Mouse (Mus musculus) embryonic facial prominence, embryonic 10.5 days (tissue): ENCODE data around the gene Xntrpc. TPM values are rescaled to one million over a fixed set of nuclear protein-coding genes. Genes with fewer than 3 reads are reported as not detected.

Experiments
- DNase-seq: peaks from one replicate; pipeline ENCODE4 v3.0.0-alpha.2; 2017; ENCODE audit warnings: low spot score
- H3K27ac ChIP-seq: fragments of 300-500 bp; sonication (generic); replicated peaks from 2 replicates; pipeline ENCODE4 v1.5.1; 2016; ENCODE audit warnings: mild to moderate bottlenecking
- H3K27me3 ChIP-seq: fragments of 300-500 bp; sonication (generic); replicated peaks from 2 replicates; pipeline ENCODE4 v1.6.1; 2016; ENCODE audit warnings: low read depth, mild to moderate bottlenecking; ENCODE audit not compliant: poor library complexity, severe bottlenecking
- H3K36me3 ChIP-seq: fragments of 300-500 bp; sonication (generic); replicated peaks from 2 replicates; pipeline ENCODE4 v1.6.1; 2016; ENCODE audit warnings: mild to moderate bottlenecking, moderate library complexity
- H3K4me1 ChIP-seq: fragments of 300-500 bp; sonication (generic); 2 replicates; pipeline ENCODE4 v1.6.1; 2016
- H3K4me3 ChIP-seq: fragments of 300-500 bp; sonication (generic); 2 replicates; pipeline ENCODE4 v1.5.1; 2016; ENCODE audit warnings: mild to moderate bottlenecking, moderate library complexity
- H3K9me3 ChIP-seq: fragments of 300-500 bp; sonication (generic); 2 replicates; pipeline ENCODE4 v1.6.1; 2016; ENCODE audit warnings: mild to moderate bottlenecking
- WGBS: fragments of 180-500 bp; shearing (Covaris S2); methylation state at CpG from one replicate; pipeline ENCODE4 v1.1.7; 2016; 5-methylcytosine and 5-hydroxymethylcytosine counted together
- polyA plus RNA-seq: library from polyadenylated mRNA; unstranded; fragments of >200 nt; fragmentation: Nextera tagmentation; extraction: Ambion mirVana; gene quantifications from 2 replicates; pipeline ENCODE4 v1.2.1, GENCODE M21; 2016

Xntrpc gene
- polyA plus RNA-seq, 1 experiment from 2014 or later: 2.5 TPM

- no peak overlapping the region for H3K27ac ChIP-seq
- H3K4me1 ChIP-seq: no peaks in the 10 kb centered on the region
- no peaks in the 10 kb centered on the region for H3K9me3 ChIP-seq
- no peak overlapping the region for H3K4me3 ChIP-seq
- peaks cover 87% of the 10 kb centered on the region for H3K36me3 ChIP-seq
- H3K27me3 ChIP-seq: no peaks in the 10 kb centered on the region
- no peak for DNase-seq
- 84% methylated on average over 4 of the region's 4 CpGs for WGBS
These were observed 21.8 kb downstream of the Xntrpc start for GRCm38 (mm10) chr7:102087336-102087735.

DNA sequence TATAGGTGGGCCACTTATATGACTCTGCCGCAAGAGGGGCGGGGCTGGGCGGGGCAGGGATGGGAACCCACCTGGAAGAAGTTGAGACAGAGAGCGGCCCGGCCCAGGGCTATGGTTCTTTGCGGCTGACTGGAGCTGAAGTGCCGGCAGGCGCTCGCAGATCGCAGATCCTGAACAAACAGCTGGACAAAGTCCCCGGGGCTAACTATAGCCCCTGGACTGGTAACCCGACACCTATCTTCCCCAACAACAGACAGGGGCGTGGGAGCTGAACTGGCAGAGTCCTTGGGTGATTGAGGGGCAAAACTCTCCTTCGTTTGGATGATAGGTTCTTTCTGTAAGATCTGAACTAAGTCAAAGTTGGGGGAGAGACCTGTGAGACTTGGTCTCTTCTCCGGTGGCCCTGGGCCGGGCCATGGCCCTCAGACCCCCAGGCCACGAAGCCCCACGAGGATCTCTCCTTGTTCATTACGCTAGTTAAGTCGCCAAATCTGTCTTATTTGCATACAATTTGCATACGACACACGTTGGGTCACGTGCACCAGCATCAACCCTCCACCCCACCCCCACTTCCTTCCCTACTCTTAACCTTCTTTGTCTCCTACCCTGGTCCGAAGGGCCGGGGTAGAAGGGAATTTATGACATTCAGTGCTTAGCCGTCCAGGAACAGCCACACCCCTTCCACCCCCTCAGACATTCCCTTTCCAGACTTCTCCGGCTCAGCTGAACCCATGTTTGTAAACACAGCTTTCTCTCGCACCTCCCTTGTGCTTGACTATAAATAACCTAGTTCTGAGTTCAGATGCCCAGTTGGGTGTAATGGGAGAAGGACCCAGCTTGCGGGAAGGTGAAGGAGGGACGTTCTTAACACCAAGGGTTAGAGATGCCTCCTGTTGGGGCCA lies 34.5 kb downstream of the Xntrpc start:
- 5% methylated on average over 30 of the region's 30 CpGs for WGBS
- no peaks in the 10 kb centered on the region for H3K9me3 ChIP-seq
- H3K36me3 ChIP-seq: peaks cover 11% of the 10 kb centered on the region
- peak; percentile 72 for DNase-seq
- peak overlapping the region; percentile 71 for H3K27ac ChIP-seq
- H3K27me3 ChIP-seq: peaks cover 9% of the 10 kb centered on the region; the same call in 1 of the 2 replicates
- H3K4me3 ChIP-seq: peak overlapping the region; percentile 52
- H3K4me1 ChIP-seq: peaks cover 38% of the 10 kb centered on the region

- Histone ChIP-seq H3K9me3 (no peaks in the 10 kb centered on the region), H3K27ac (peak overlapping the region; percentile 71; the same call in 1 of the 2 replicates), H3K36me3 (peaks cover 7% of the 10 kb centered on the region; the same call in 1 of the 2 replicates), H3K27me3 (peaks cover 9% of the 10 kb centered on the region; the same call in 1 of the 2 replicates), H3K4me3 (no peak overlapping the region), H3K4me1 (peaks cover 38% of the 10 kb centered on the region)
- DNase-seq: no peak
- 53% methylated on average over 5 of the region's 5 CpGs for WGBS
These were observed 35.4 kb downstream of the Xntrpc start for GRCm38 (mm10) chr7:102100868-102101267.

- Histone ChIP-seq H3K27me3 (peaks cover 14% of the 10 kb centered on the region; the same call in 1 of the 2 replicates), H3K27ac (peak within 1 kb of the TSS; percentile 71; the same call in 1 of the 2 replicates), H3K4me3 (peak within 1 kb of the TSS; percentile 3), H3K36me3 (peaks cover 6% of the 10 kb centered on the region; the same call in 1 of the 2 replicates), H3K9me3 (no peaks in the 10 kb centered on the region), H3K4me1 (peaks cover 38% of the 10 kb centered on the region)
- 36% methylated on average over 5 of the region's 5 CpGs for WGBS
- DNase-seq: no peak
These were observed 36.0 kb downstream of the Xntrpc start, which contains the start of gene Art1 for GRCm38 (mm10) chr7:102101487-102101886. Gene Art1 (plus strand): TSS chr7:102101743.

DNA sequence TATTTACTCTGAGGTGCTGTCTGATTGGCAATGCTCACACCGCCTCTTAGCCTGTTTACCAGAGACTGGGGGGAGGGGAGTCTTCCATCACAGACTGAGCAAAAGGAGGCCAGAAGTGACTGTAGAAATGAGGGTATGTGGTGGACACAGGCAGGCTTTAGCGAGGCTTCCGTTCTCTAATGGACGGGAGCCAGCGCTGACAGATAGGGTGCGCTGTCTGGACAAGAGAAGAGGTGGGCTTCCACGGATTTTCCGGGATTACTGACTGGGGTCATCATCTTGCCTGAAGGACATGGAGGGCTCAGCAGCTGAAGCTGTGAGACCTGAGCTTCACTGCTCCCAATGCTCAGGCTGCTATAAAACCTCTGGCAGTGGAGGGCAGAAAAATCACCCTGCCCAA lies 36.7 kb downstream of the Xntrpc start:
- 43% methylated on average over 8 of the region's 8 CpGs for WGBS
- Histone ChIP-seq H3K27me3 (peaks cover 19% of the 10 kb centered on the region; the same call in 1 of the 2 replicates), H3K4me1 (peaks cover 45% of the 10 kb centered on the region), H3K9me3 (no peaks in the 10 kb centered on the region), H3K27ac (peak overlapping the region; percentile 10; the same call in 1 of the 2 replicates), H3K4me3 (no peak overlapping the region), H3K36me3 (peaks cover 6% of the 10 kb centered on the region; the same call in 1 of the 2 replicates)
- DNase-seq: no peak

- H3K27me3 ChIP-seq: peaks cover 23% of the 10 kb centered on the region
- DNase-seq: no peak
- peaks cover 4% of the 10 kb centered on the region; the same call in 1 of the 2 replicates for H3K36me3 ChIP-seq
- no peak overlapping the region for H3K4me3 ChIP-seq
- H3K9me3 ChIP-seq: no peaks in the 10 kb centered on the region
- WGBS: 41% methylated on average over 6 of the region's 6 CpGs
- peaks cover 46% of the 10 kb centered on the region for H3K4me1 ChIP-seq
- H3K27ac ChIP-seq: peak overlapping the region; percentile 10; the same call in 1 of the 2 replicates
These were observed 37.2 kb downstream of the Xntrpc start for GRCm38 (mm10) chr7:102102696-102103095.

DNA sequence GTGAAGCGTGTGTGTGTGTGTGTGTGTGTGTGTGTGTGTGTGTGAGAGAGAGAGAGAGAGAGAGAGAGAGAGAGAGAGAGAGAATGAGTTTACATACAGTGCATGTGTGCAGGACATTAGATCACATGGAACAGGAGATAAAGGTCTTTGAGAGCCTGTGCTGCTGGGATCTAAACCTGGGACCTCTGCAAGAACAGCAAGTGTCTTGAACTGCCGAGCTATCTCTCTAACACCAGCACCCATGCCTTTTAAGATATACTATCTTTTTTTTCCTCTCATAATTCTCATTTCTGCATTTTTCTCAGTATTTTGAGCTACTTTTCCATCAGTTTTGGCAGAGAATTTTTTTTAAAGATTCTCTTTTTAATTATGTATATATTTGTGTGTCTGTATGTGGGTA lies 38.0 kb downstream of the Xntrpc start:
- 82% methylated on average over 2 of the region's 2 CpGs for WGBS
- Histone ChIP-seq H3K4me3 (no peak overlapping the region), H3K36me3 (no peaks in the 10 kb centered on the region), H3K9me3 (no peaks in the 10 kb centered on the region), H3K27ac (no peak overlapping the region), H3K4me1 (peaks cover 46% of the 10 kb centered on the region), H3K27me3 (peaks cover 23% of the 10 kb centered on the region)
- DNase-seq: no peak

DNA sequence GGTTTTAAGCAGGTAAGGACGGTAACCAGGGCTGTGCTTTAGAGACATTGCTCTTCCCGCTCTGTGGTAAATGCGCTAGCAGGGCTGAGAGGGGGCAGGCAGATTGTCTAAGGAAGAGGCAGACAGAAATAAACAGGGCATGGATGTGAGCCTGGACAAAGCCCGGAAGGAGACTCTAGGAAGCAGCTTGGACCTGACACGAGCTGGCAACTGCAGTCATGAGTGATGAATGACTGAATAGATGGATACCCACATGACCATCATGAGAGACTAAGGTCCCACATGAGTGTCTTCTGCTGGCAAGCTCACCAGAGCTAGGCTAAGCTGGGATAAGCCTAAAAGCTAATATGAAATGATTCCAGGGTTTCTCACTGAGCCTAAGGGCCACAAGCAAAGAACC lies 38.6 kb downstream of the Xntrpc start:
- Histone ChIP-seq H3K9me3 (no peaks in the 10 kb centered on the region), H3K36me3 (no peaks in the 10 kb centered on the region), H3K4me3 (no peak overlapping the region), H3K27ac (no peak overlapping the region), H3K4me1 (peaks cover 46% of the 10 kb centered on the region), H3K27me3 (peaks cover 18% of the 10 kb centered on the region)
- 81% methylated on average over 5 of the region's 5 CpGs for WGBS
- DNase-seq: no peak

GRCm38 (mm10) chr7:102106700-102107141 lies 41.2 kb downstream of the Xntrpc start:
- DNase-seq: peak; percentile 44
- peaks cover 22% of the 10 kb centered on the region for H3K4me1 ChIP-seq
- H3K36me3 ChIP-seq: no peaks in the 10 kb centered on the region
- peak overlapping the region; percentile 52 for H3K27ac ChIP-seq
- H3K27me3 ChIP-seq: peaks cover 18% of the 10 kb centered on the region
- H3K9me3 ChIP-seq: no peaks in the 10 kb centered on the region
- peak overlapping the region; percentile 51 for H3K4me3 ChIP-seq
- 20% methylated on average over 23 of the region's 23 CpGs for WGBS

DNA sequence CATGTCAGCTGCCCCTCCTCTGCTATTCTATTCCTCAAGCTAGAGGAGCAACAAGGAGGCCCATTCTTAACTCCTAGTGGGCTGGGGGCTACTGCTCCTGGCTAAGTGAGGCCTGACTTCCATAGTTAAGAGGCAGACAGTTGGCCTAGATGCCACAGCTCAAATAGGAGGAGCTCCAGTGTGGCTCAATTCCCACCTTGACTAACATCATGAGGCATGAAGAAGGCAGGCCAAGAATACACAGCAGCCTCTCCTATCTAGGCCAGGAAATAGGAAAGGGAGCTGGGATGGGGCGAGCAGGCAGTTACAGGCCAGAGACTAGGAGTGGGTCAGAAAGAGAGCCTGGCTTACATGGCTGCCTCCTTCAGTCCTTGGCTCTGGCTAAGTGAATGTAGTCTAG lies 42.7 kb downstream of the Xntrpc start:
- Histone ChIP-seq H3K4me3 (no peak overlapping the region), H3K36me3 (no peaks in the 10 kb centered on the region), H3K9me3 (no peaks in the 10 kb centered on the region), H3K4me1 (peaks cover 9% of the 10 kb centered on the region), H3K27me3 (peaks cover 18% of the 10 kb centered on the region), H3K27ac (no peak overlapping the region)
- no peak for DNase-seq
- 80% methylated on average over 1 of the region's 1 CpGs for WGBS

- no peak within 1 kb of the TSS for H3K27ac ChIP-seq
- no peak for DNase-seq
- H3K36me3 ChIP-seq: no peaks in the 10 kb centered on the region
- WGBS: 75% methylated on average over 7 of the region's 7 CpGs
- no peaks in the 10 kb centered on the region for H3K9me3 ChIP-seq
- H3K4me3 ChIP-seq: no peak within 1 kb of the TSS
- peaks cover 9% of the 10 kb centered on the region for H3K4me1 ChIP-seq
- H3K27me3 ChIP-seq: peaks cover 18% of the 10 kb centered on the region
These were observed 43.7 kb downstream of the Xntrpc start, which contains the start of gene Art5 for GRCm38 (mm10) chr7:102109171-102109570. Gene Art5 (minus strand): TSS chr7:102109489.

GRCm38 (mm10) chr7:102109746-102110145 lies 44.2 kb downstream of the Xntrpc start:
- Histone ChIP-seq H3K4me3 (no peak overlapping the region), H3K27ac (no peak overlapping the region), H3K36me3 (no peaks in the 10 kb centered on the region), H3K27me3 (peaks cover 18% of the 10 kb centered on the region), H3K4me1 (peaks cover 9% of the 10 kb centered on the region), H3K9me3 (no peaks in the 10 kb centered on the region)
- 89% methylated on average over 4 of the region's 4 CpGs for WGBS
- DNase-seq: no peak
